Comparison of ENCODE assay signal across 18 mouse cellular contexts in genomic region chr5:44217041-44217684, GRCm38 (mm10). TPM values are rescaled to one million over a fixed set of nuclear protein-coding genes. Genes with fewer than 3 reads are reported as not detected.
DNase-seq lines count a peak whose midpoint lies in the region; ATAC-seq lines count a peak whose summit lies in the region.
"Had no signal": no experiment of that assay in that cellular context is flagged by ENCODE, and none has a peak within 500 bp of the region (broad histone marks: within the 10 kb centered on the region; RNA-seq: fewer than 3 reads in every experiment).

No protein-coding gene starts in this region.

- H3K27ac ChIP-seq in kidney, embryonic 16.5 days (ENCODE audit: low read length) = 0 out of 2 replicates have a peak overlapping the region, but pooled peaks have one; percentile 16
- H3K27ac ChIP-seq in embryonic facial prominence, embryonic 10.5 days (replicated peaks) = peak overlapping the region; percentile 31; the same call in 1 of the 2 replicates
- peak overlapping the region; percentile 48; the same call in 1 of the 2 replicates for H3K27ac ChIP-seq in limb, embryonic 13.5 days
- H3K27ac ChIP-seq: forebrain, embryonic 13.5 days; hindbrain, embryonic 10.5 days; liver, embryonic 14.5 days; midbrain, embryonic 13.5 days had no signal

- no peaks in the 10 kb centered on the region for H3K9me3 ChIP-seq in kidney, embryonic 16.5 days (ENCODE audit: low read length)
- no peaks in the 10 kb centered on the region for H3K9me3 ChIP-seq in embryonic facial prominence, embryonic 10.5 days
- no peaks in the 10 kb centered on the region for H3K9me3 ChIP-seq in limb, embryonic 13.5 days
- H3K9me3 ChIP-seq: forebrain, embryonic 13.5 days; hindbrain, embryonic 10.5 days; midbrain, embryonic 13.5 days had no signal

- no peak overlapping the region for H3K4me2 ChIP-seq in kidney, embryonic 16.5 days (replicated peaks; ENCODE audit: low read depth, low read length)
- peak overlapping the region; percentile 27 for H3K4me2 ChIP-seq in limb, embryonic 13.5 days (replicated peaks)
- H3K4me2 ChIP-seq: forebrain, embryonic 13.5 days; midbrain, embryonic 13.5 days had no signal

- H3K36me3 ChIP-seq in kidney, embryonic 16.5 days (ENCODE audit: insufficient read depth, low read length) = peaks cover 6% of the 10 kb centered on the region; the same call in 1 of the 2 replicates
- H3K36me3 ChIP-seq in embryonic facial prominence, embryonic 10.5 days (replicated peaks) = peaks cover 29% of the 10 kb centered on the region
- peaks cover 14% of the 10 kb centered on the region; the same call in 1 of the 2 replicates for H3K36me3 ChIP-seq in limb, embryonic 13.5 days

- WGBS in kidney, embryonic 16.5 days = 38% methylated on average over 8 of the region's 8 CpGs
- WGBS in embryonic facial prominence, embryonic 10.5 days = 68% methylated on average over 8 of the region's 8 CpGs
- WGBS in limb, embryonic 13.5 days = 57% methylated on average over 8 of the region's 8 CpGs

- ATAC-seq in CD4-positive, CD25-positive, alpha-beta regulatory T cell, adult 4 months = no peak
- ATAC-seq in kidney, embryonic 16.5 days (ENCODE audit: low FRiP score, low TSS enrichment) = peak; percentile 80
- ATAC-seq in limb, embryonic 13.5 days (ENCODE audit: low FRiP score, low read depth) = peak; percentile 57
- ATAC-seq: forebrain, embryonic 13.5 days; intestine, embryonic 16.5 days; lung, postnatal 0 days; midbrain, embryonic 13.5 days had no signal

- H3K27me3 ChIP-seq in kidney, embryonic 16.5 days (ENCODE audit: insufficient read depth, low read length) = no peaks in the 10 kb centered on the region
- H3K27me3 ChIP-seq in embryonic facial prominence, embryonic 10.5 days (replicated peaks; ENCODE audit: low read depth, poor library complexity, severe bottlenecking) = no peaks in the 10 kb centered on the region
- no peaks in the 10 kb centered on the region for H3K27me3 ChIP-seq in limb, embryonic 13.5 days
- H3K27me3 ChIP-seq: CH12.LX; forebrain, embryonic 13.5 days; midbrain, embryonic 13.5 days had no signal

- DNase-seq in CD4-positive, CD25-positive, alpha-beta regulatory T cell, adult 2 months (ENCODE audit: low read depth, low spot score) = peak; percentile 11
- no peak for DNase-seq in kidney, adult 11 months
- DNase-seq in embryonic facial prominence, embryonic 10.5 days (ENCODE audit: low spot score) = no peak
- DNase-seq in retina, postnatal 1 day = no peak
- DNase-seq in gastrocnemius, adult 8-10 months (ENCODE audit: low spot score in 2 of 2) = no peak
- DNase-seq: adrenal gland, postnatal 10 days; cerebellum, adult 11-12 months; cerebellum, postnatal 36 days had no signal

- peaks cover 4% of the 10 kb centered on the region; the same call in 1 of the 2 replicates for H3K4me1 ChIP-seq in kidney, embryonic 16.5 days (ENCODE audit: insufficient read depth, low read length)
- H3K4me1 ChIP-seq in embryonic facial prominence, embryonic 10.5 days = peaks cover 19% of the 10 kb centered on the region
- H3K4me1 ChIP-seq in limb, embryonic 13.5 days = peaks cover 18% of the 10 kb centered on the region
- H3K4me1 ChIP-seq: forebrain, embryonic 13.5 days; hindbrain, embryonic 10.5 days; midbrain, embryonic 13.5 days had no signal

- H3K9ac ChIP-seq in kidney, embryonic 16.5 days (replicated peaks; ENCODE audit: low read length) = no peak overlapping the region
- no peak overlapping the region for H3K9ac ChIP-seq in limb, embryonic 13.5 days
- H3K9ac ChIP-seq: forebrain, embryonic 13.5 days; liver, embryonic 14.5 days; midbrain, embryonic 13.5 days had no signal

- H3K4me3 ChIP-seq in kidney, embryonic 16.5 days (ENCODE audit: low read length) = no peak overlapping the region
- H3K4me3 ChIP-seq in embryonic facial prominence, embryonic 10.5 days = no peak overlapping the region
- no peak overlapping the region for H3K4me3 ChIP-seq in limb, embryonic 13.5 days
- H3K4me3 ChIP-seq: forebrain, embryonic 13.5 days; hindbrain, embryonic 10.5 days; midbrain, embryonic 13.5 days had no signal

RNA-seq across cellular contexts. Expression of gene Tapt1, which starts 9.3 kb away (rescaled TPM):
- 10 to 100 TPM; 12.8 to 17.0 TPM for polyA plus RNA-seq in CD4-positive, CD25-positive, alpha-beta regulatory T cell, adult 4 months (2017; shearing (Covaris generic))
- polyA plus RNA-seq in kidney, embryonic 16.5 days (2015; fragmentation: Nextera tagmentation; extraction: Ambion mirVana) = 33.6 and 34.6 TPM in 2 replicates
- 23.0 and 25.5 TPM in 2 replicates for polyA plus RNA-seq in embryonic facial prominence, embryonic 10.5 days (2016; fragmentation: Nextera tagmentation; extraction: Ambion mirVana)
- 32.2 and 33.4 TPM in 2 replicates for polyA plus RNA-seq in limb, embryonic 13.5 days (2015; fragmentation: Nextera tagmentation; extraction: Ambion mirVana)
- 10 to 100 TPM; 38.3 to 45.8 (median 41.1) TPM for total RNA-seq in gastrocnemius, adult 8-10 months (2022)
